Mouse (Mus musculus): ENCODE results near the gene Pla2g7. TPM values are rescaled to one million over a fixed set of nuclear protein-coding genes. Genes with fewer than 3 reads are reported as not detected.

Gene Pla2g7
- total and polyA plus RNA-seq, 3 experiments: not detected

DNA sequence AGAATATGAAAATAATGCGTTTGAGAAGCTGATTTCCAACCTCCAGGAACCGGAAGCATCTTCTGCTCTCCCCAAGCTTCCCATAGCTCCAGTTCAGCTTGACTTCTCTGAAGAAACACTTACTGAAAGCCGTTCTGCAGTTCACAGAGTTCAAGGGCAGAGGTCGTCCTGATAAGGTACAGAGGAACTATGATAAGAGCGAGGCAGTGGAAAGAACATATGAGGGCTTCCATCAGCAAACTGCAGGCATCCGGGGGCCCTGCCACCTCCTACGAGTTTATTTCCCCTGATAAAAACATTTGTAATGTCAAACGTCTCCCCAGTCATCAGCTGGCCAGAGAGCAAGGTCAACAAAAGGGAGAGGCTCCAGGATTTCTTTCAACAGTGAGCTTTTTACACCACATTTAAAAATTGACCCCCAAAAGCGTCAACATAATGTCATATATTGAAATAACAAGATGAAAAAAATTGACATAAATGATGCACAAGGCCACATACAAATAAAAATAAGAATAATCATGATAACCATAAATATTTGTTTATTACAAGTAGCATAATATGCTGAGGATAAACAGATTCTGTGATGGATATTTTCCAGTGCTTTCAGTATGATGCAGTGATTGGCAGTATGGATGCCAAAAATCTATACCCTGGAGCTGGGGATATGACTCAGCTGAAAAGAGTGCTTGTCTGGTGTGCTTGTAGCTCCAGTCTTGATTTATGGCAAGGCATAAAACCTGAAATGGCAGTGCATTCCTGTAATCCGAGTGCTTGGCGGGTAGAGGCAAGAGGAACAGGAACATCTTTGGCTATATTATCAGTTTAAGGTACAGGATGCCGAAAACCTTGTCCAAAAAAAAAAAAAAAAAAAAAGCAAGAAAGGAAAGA is 13.1 kb upstream of the Pla2g7 start:
- H3K4me1 ChIP-seq (ENCODE audit: insufficient read depth, low read depth, low read length): no peaks in the 10 kb centered on the region
- H3K27me3 ChIP-seq (ENCODE audit: insufficient read depth, low read length): no peaks in the 10 kb centered on the region
- no peak overlapping the region for H3K4me3 ChIP-seq (ENCODE audit: low read depth, low read length)
- ATAC-seq (ENCODE audit: extremely low read depth, insufficient number of reproducible peaks, low FRiP score, poor library complexity, severe bottlenecking): no peak
- H3K36me3 ChIP-seq (replicated peaks): no peaks in the 10 kb centered on the region
- TF ChIP-seq TAL1 (conservative IDR thresholded peaks at IDR 0.05; ENCODE audit: low read depth, low read length) (no peak), CTCF (IDR thresholded peaks at IDR 0.05; ENCODE audit: low read depth, low read length) (no peak), POLR2AphosphoS5 (IDR thresholded peaks at IDR 0.05; ENCODE audit: insufficient replicate concordance, low read depth, low read length) (no peak), GATA2 (IDR thresholded peaks at IDR 0.05; ENCODE audit: borderline replicate concordance, low read depth, low read length) (no peak), GATA1 (IDR thresholded peaks at IDR 0.05; ENCODE audit: borderline replicate concordance, low read length) (no peak)
- H3K9me3 ChIP-seq (replicated peaks): peaks cover 33% of the 10 kb centered on the region
- DNase-seq (ENCODE audit: low spot score): no peak

GRCm38 (mm10) chr17:43557104-43557503 is 10.8 kb upstream of the Pla2g7 start:
- DNase-seq (ENCODE audit: low spot score) (no peak), ATAC-seq (ENCODE audit: extremely low read depth, insufficient number of reproducible peaks, low FRiP score, poor library complexity, severe bottlenecking) (no peak)
- Histone ChIP-seq H3K36me3 (replicated peaks) (no peaks in the 10 kb centered on the region), H3K27me3 (ENCODE audit: insufficient read depth, low read length) (no peaks in the 10 kb centered on the region), H3K4me1 (ENCODE audit: insufficient read depth, low read depth, low read length) (no peaks in the 10 kb centered on the region), H3K9me3 (replicated peaks) (peaks cover 38% of the 10 kb centered on the region), H3K4me3 (ENCODE audit: low read depth, low read length) (no peak overlapping the region)
- TF ChIP-seq GATA2 (IDR thresholded peaks at IDR 0.05; ENCODE audit: borderline replicate concordance, low read depth, low read length): no peak
- no peak for TF ChIP-seq POLR2AphosphoS5 (IDR thresholded peaks at IDR 0.05; ENCODE audit: insufficient replicate concordance, low read depth, low read length)

DNA sequence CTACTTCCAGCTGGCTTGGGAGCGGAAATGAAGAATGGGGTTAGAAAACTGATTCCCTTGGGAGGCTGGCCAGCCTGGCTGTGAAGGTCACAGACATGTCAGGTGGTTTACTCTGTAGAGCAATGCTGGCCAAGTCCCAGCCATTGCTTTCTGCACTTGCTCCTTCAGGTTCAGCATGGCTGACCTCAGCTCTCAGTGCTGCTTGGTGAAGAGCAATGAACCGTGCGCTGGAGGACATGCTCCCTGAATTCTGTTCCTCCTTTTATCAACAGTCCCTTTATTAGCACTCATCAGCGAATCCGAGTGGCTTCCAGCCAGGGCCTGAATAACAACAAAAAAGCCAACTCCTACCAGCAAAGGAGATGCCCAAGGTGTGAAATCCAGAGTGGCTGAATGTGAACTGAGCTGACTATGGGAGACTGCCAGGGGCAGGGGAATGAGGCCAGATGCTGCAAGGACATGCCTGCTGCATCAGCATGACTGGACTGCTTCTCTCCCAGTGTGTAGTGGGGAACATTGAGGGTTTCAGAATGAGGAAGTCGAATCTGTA is 10.3 kb upstream of the Pla2g7 start:
- no peak for TF ChIP-seq TAL1 (conservative IDR thresholded peaks at IDR 0.05; ENCODE audit: low read depth, low read length)
- no peak for TF ChIP-seq GATA1 (IDR thresholded peaks at IDR 0.05; ENCODE audit: borderline replicate concordance, low read length)
- TF ChIP-seq GATA2 (IDR thresholded peaks at IDR 0.05; ENCODE audit: borderline replicate concordance, low read depth, low read length): no peak
- TF ChIP-seq POLR2AphosphoS5 (IDR thresholded peaks at IDR 0.05; ENCODE audit: insufficient replicate concordance, low read depth, low read length): no peak
- no peak for TF ChIP-seq CTCF (IDR thresholded peaks at IDR 0.05; ENCODE audit: low read depth, low read length)
- H3K27me3 ChIP-seq (ENCODE audit: insufficient read depth, low read length): no peaks in the 10 kb centered on the region
- no peak for DNase-seq (ENCODE audit: low spot score)
- no peak overlapping the region for H3K4me3 ChIP-seq (ENCODE audit: low read depth, low read length)
- peaks cover 41% of the 10 kb centered on the region for H3K9me3 ChIP-seq (replicated peaks)
- ATAC-seq (ENCODE audit: extremely low read depth, insufficient number of reproducible peaks, low FRiP score, poor library complexity, severe bottlenecking): no peak
- H3K36me3 ChIP-seq (replicated peaks): no peaks in the 10 kb centered on the region
- no peaks in the 10 kb centered on the region for H3K4me1 ChIP-seq (ENCODE audit: insufficient read depth, low read depth, low read length)

DNA sequence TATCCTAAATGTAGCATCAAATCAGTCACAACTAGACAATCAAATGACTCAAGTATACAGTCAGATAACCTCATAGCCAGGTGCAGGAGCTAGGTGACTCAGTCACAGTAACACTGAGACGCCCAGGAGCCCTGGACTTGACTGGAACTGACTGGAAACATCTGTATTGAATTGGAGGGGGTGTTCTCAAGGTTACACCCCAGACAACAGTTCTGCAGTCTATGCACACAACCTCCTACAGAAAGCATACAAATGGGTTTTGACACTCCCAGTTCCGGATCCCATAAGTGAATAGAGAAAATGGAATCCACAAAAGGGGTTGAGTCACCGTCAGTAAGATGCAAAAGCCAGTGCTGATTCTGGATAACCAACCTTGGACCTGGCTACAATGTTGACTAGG is 9.2 kb upstream of the Pla2g7 start:
- TF ChIP-seq TAL1 (conservative IDR thresholded peaks at IDR 0.05; ENCODE audit: low read depth, low read length): no peak
- no peak for TF ChIP-seq GATA2 (IDR thresholded peaks at IDR 0.05; ENCODE audit: borderline replicate concordance, low read depth, low read length)
- TF ChIP-seq GATA1 (IDR thresholded peaks at IDR 0.05; ENCODE audit: borderline replicate concordance, low read length): no peak
- no peak for TF ChIP-seq CTCF (IDR thresholded peaks at IDR 0.05; ENCODE audit: low read depth, low read length)
- no peak for TF ChIP-seq POLR2AphosphoS5 (IDR thresholded peaks at IDR 0.05; ENCODE audit: insufficient replicate concordance, low read depth, low read length)
- no peak for ATAC-seq (ENCODE audit: extremely low read depth, insufficient number of reproducible peaks, low FRiP score, poor library complexity, severe bottlenecking)

DNA sequence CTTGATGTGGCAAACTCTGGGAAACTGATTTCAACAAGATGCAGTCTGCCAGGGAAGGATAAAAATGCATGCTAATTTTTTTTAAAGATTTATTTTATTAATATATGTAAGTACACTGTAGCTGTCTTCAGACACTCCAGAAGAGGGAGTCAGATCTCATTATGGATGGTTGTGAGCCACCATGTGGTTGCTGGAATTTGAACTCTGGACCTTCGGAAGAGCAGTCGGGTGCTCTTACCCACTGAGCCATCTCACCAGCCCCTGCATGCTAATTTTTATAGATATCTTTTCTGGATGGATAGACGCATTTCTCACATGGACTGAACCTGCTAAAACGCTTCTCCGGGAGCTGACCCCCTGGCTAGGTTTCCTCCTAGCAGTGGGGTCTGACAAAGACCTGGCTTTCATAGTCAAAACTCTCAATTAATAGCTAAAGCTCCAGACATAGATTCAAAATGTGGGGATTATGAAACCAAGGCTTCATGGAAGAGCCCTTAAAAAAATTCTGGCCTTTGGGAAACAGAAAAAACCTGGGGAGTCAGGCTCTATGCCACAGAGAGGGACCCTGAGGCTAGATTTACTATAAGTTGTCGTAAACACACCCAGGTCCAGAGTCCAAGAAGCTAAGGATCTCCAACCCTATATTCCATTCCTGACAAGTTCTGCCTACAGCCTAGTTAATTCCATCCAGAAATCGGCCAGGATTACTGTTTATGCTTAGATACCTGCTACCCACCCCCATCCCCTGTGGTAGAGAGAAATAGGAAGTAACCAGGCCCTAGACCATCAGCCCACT is 4.5 kb upstream of the Pla2g7 start:
- no peak for DNase-seq (ENCODE audit: low spot score)
- Histone ChIP-seq H3K9me3 (replicated peaks) (peaks cover 36% of the 10 kb centered on the region), H3K4me1 (ENCODE audit: insufficient read depth, low read depth, low read length) (no peaks in the 10 kb centered on the region), H3K36me3 (replicated peaks) (no peaks in the 10 kb centered on the region), H3K27me3 (ENCODE audit: insufficient read depth, low read length) (no peaks in the 10 kb centered on the region), H3K4me3 (ENCODE audit: low read depth, low read length) (no peak overlapping the region)
- TF ChIP-seq CTCF (IDR thresholded peaks at IDR 0.05; ENCODE audit: low read depth, low read length) (no peak), POLR2AphosphoS5 (IDR thresholded peaks at IDR 0.05; ENCODE audit: insufficient replicate concordance, low read depth, low read length) (no peak), GATA2 (IDR thresholded peaks at IDR 0.05; ENCODE audit: borderline replicate concordance, low read depth, low read length) (no peak), GATA1 (IDR thresholded peaks at IDR 0.05; ENCODE audit: borderline replicate concordance, low read length) (no peak), TAL1 (conservative IDR thresholded peaks at IDR 0.05; ENCODE audit: low read depth, low read length) (no peak)
- no peak for ATAC-seq (ENCODE audit: extremely low read depth, insufficient number of reproducible peaks, low FRiP score, poor library complexity, severe bottlenecking)

More for the DNA sequence above, 9.2 kb upstream of the Pla2g7 start:
- Histone ChIP-seq H3K4me1 (ENCODE audit: insufficient read depth, low read depth, low read length) (no peaks in the 10 kb centered on the region), H3K4me3 (ENCODE audit: low read depth, low read length) (no peak overlapping the region), H3K9me3 (replicated peaks) (peaks cover 33% of the 10 kb centered on the region), H3K36me3 (replicated peaks) (no peaks in the 10 kb centered on the region), H3K27me3 (ENCODE audit: insufficient read depth, low read length) (no peaks in the 10 kb centered on the region)
- no peak for DNase-seq (ENCODE audit: low spot score)

- H3K27me3 ChIP-seq (ENCODE audit: insufficient read depth, low read length): no peaks in the 10 kb centered on the region
- no peaks in the 10 kb centered on the region for H3K36me3 ChIP-seq (replicated peaks)
- no peak for TF ChIP-seq GATA2 (IDR thresholded peaks at IDR 0.05; ENCODE audit: borderline replicate concordance, low read depth, low read length)
- TF ChIP-seq POLR2AphosphoS5 (IDR thresholded peaks at IDR 0.05; ENCODE audit: insufficient replicate concordance, low read depth, low read length): no peak
- TF ChIP-seq TAL1 (conservative IDR thresholded peaks at IDR 0.05; ENCODE audit: low read depth, low read length): no peak
- no peak for TF ChIP-seq CTCF (IDR thresholded peaks at IDR 0.05; ENCODE audit: low read depth, low read length)
- TF ChIP-seq GATA1 (IDR thresholded peaks at IDR 0.05; ENCODE audit: borderline replicate concordance, low read length): no peak
- peaks cover 41% of the 10 kb centered on the region for H3K9me3 ChIP-seq (replicated peaks)
- H3K4me3 ChIP-seq (ENCODE audit: low read depth, low read length): no peak overlapping the region
- no peak for DNase-seq (ENCODE audit: low spot score)
- no peaks in the 10 kb centered on the region for H3K4me1 ChIP-seq (ENCODE audit: insufficient read depth, low read depth, low read length)
- ATAC-seq (ENCODE audit: extremely low read depth, insufficient number of reproducible peaks, low FRiP score, poor library complexity, severe bottlenecking): no peak
Observed at GRCm38 (mm10) chr17:43567593-43567991, 306 bp upstream of the Pla2g7 start.
